Mouse (Mus musculus): ENCODE data around the gene Cldn12. TPM values are rescaled to one million over a fixed set of nuclear protein-coding genes. Genes with fewer than 3 reads are reported as not detected.

The Cldn12 gene
- polyA plus RNA-seq, 1 experiment from 2014 or later: 27.6 TPM

GRCm38 (mm10) chr5:5486071-5486470, 28.7 kb downstream of the Cldn12 start:
- 38% methylated on average over 3 of the region's 3 CpGs for whole genome bisulfite sequencing
- no peaks in the 10 kb centered on the region for H3K36me3 ChIP-seq
- H3K27me3 ChIP-seq: no peaks in the 10 kb centered on the region
- no peaks in the 10 kb centered on the region for H3K9me3 ChIP-seq
- H3K4me1 ChIP-seq: no peaks in the 10 kb centered on the region
- no peak overlapping the region for H3K4me3 ChIP-seq
- H3K9ac ChIP-seq (replicated peaks): no peak overlapping the region
- no peak for ATAC-seq (ENCODE audit: low FRiP score, low read depth)
- H3K27ac ChIP-seq (replicated peaks): no peak overlapping the region
- no peak overlapping the region for H3K4me2 ChIP-seq (replicated peaks)

GRCm38 (mm10) chr5:5483254-5483858, 31.4 kb downstream of the Cldn12 start:
- Histone ChIP-seq H3K9ac (replicated peaks) (no peak overlapping the region), H3K36me3 (no peaks in the 10 kb centered on the region), H3K27ac (replicated peaks) (no peak overlapping the region), H3K4me2 (replicated peaks) (no peak overlapping the region), H3K27me3 (no peaks in the 10 kb centered on the region), H3K4me3 (no peak overlapping the region), H3K9me3 (no peaks in the 10 kb centered on the region), H3K4me1 (no peaks in the 10 kb centered on the region)
- 79% methylated on average over 9 of the region's 9 CpGs for WGBS
- no peak for ATAC-seq (ENCODE audit: low FRiP score, low read depth)

- WGBS: 4% methylated on average over 1 of the region's 1 CpGs
- no peak overlapping the region for H3K9ac ChIP-seq (replicated peaks)
- no peaks in the 10 kb centered on the region for H3K27me3 ChIP-seq
- H3K4me2 ChIP-seq (replicated peaks): no peak overlapping the region
- H3K4me1 ChIP-seq: no peaks in the 10 kb centered on the region
- no peak overlapping the region for H3K4me3 ChIP-seq
- peak; percentile 44 for ATAC-seq (ENCODE audit: low FRiP score, low read depth)
- H3K36me3 ChIP-seq: no peaks in the 10 kb centered on the region
- no peak overlapping the region for H3K27ac ChIP-seq (replicated peaks)
- no peaks in the 10 kb centered on the region for H3K9me3 ChIP-seq
Observed at GRCm38 (mm10) chr5:5481662-5482061, 33.1 kb downstream of the Cldn12 start.

- Histone ChIP-seq H3K4me2 (replicated peaks) (no peak within 1 kb of the TSS), H3K9ac (replicated peaks) (no peak within 1 kb of the TSS), H3K36me3 (no peaks in the 10 kb centered on the region), H3K4me3 (no peak within 1 kb of the TSS), H3K9me3 (no peaks in the 10 kb centered on the region), H3K27ac (replicated peaks) (no peak within 1 kb of the TSS), H3K4me1 (no peaks in the 10 kb centered on the region), H3K27me3 (no peaks in the 10 kb centered on the region)
- 91% methylated on average over 6 of the region's 6 CpGs for WGBS
- ATAC-seq (ENCODE audit: low FRiP score, low read depth): no peak
Observed at GRCm38 (mm10) chr5:5479043-5479442, 35.7 kb downstream of the Cldn12 start, which contains the start of gene 1700015F17Rik. TSS of gene 1700015F17Rik (minus strand) at chr5:5479143.

- no peaks in the 10 kb centered on the region for H3K9me3 ChIP-seq
- H3K4me3 ChIP-seq: no peak overlapping the region
- H3K27ac ChIP-seq (replicated peaks): no peak overlapping the region
- no peaks in the 10 kb centered on the region for H3K36me3 ChIP-seq
- H3K27me3 ChIP-seq: no peaks in the 10 kb centered on the region
- H3K4me2 ChIP-seq (replicated peaks): no peak overlapping the region
- H3K4me1 ChIP-seq: no peaks in the 10 kb centered on the region
- H3K9ac ChIP-seq (replicated peaks): no peak overlapping the region
- no peak for ATAC-seq (ENCODE audit: low FRiP score, low read depth)
- 89% methylated on average over 4 of the region's 4 CpGs for WGBS
Observed at GRCm38 (mm10) chr5:5476133-5476532, 38.6 kb downstream of the Cldn12 start.

GRCm38 (mm10) chr5:5465256-5465655, 49.5 kb downstream of the Cldn12 start:
- H3K4me1 ChIP-seq: no peaks in the 10 kb centered on the region
- H3K9me3 ChIP-seq: no peaks in the 10 kb centered on the region
- H3K4me2 ChIP-seq (replicated peaks): no peak overlapping the region
- 90% methylated on average over 1 of the region's 1 CpGs for WGBS
- ATAC-seq (ENCODE audit: low FRiP score, low read depth): no peak
- no peaks in the 10 kb centered on the region for H3K27me3 ChIP-seq
- H3K27ac ChIP-seq (replicated peaks): no peak overlapping the region
- no peak overlapping the region for H3K9ac ChIP-seq (replicated peaks)
- H3K36me3 ChIP-seq: no peaks in the 10 kb centered on the region
- no peak overlapping the region for H3K4me3 ChIP-seq

Other genes starting within 250 kb of the Cldn12 start
- 33.5 and 38.1 TPM in 2 replicates for gene Cdk14, start 94.6 kb downstream of the Cldn12 start, polyA plus RNA-seq (2016; fragmentation: Nextera tagmentation; extraction: Ambion mirVana)
- not detected in 2 replicates for gene 1700015F17Rik, start 35.8 kb downstream of the Cldn12 start, polyA plus RNA-seq (2016; fragmentation: Nextera tagmentation; extraction: Ambion mirVana)
- 33.2 and 33.6 TPM in 2 replicates for gene Gtpbp10, start 44.6 kb upstream of the Cldn12 start, polyA plus RNA-seq (2016; fragmentation: Nextera tagmentation; extraction: Ambion mirVana)
- gene Gm8773, start 58.8 kb upstream of the Cldn12 start, polyA plus RNA-seq (2016; fragmentation: Nextera tagmentation; extraction: Ambion mirVana): 4.9 and 5.1 TPM in 2 replicates
- gene Cfap69, start 149.3 kb upstream of the Cldn12 start, polyA plus RNA-seq (2016; fragmentation: Nextera tagmentation; extraction: Ambion mirVana): 5.8 and 8.7 TPM in 2 replicates
- gene Steap2, start 179.6 kb upstream of the Cldn12 start, polyA plus RNA-seq (2016; fragmentation: Nextera tagmentation; extraction: Ambion mirVana): 6.6 and 7.7 TPM in 2 replicates
- 2.9 and 3.4 TPM in 2 replicates for gene Steap1, start 234.4 kb upstream of the Cldn12 start, polyA plus RNA-seq (2016; fragmentation: Nextera tagmentation; extraction: Ambion mirVana)